Mouse (Mus musculus): ENCODE results near the gene Nme3.

- TF ChIP-seq CTCF (IDR thresholded peaks at IDR 0.05; ENCODE audit: borderline replicate concordance, control insufficient read depth, extremely low read depth, insufficient read depth, low read length, poor library complexity) (no peak), POLR2A (IDR thresholded peaks at IDR 0.05; ENCODE audit: control insufficient read depth, extremely low read depth, insufficient read depth, low read length, poor library complexity) (no peak)
Measured at GRCm38 (mm10) chr17:24898041-24898854, 1.9 kb downstream of the Nme3 start.
